Comparison of ENCODE assay signal across 9 mouse cellular contexts in genomic region chr10:80250059-80250458, GRCm38 (mm10). TPM values are rescaled to one million over a fixed set of nuclear protein-coding genes. Genes with fewer than 3 reads are reported as not detected.
A peak's percentile ranks its signal among the peaks of the same experiment; 100 is the strongest.
DNase-seq lines count a peak whose midpoint lies in the region; ATAC-seq and TF ChIP-seq lines count a peak whose summit lies in the region.
"Had no signal": no experiment of that assay in that cellular context is flagged by ENCODE, and none has a peak within 500 bp of the region (broad histone marks: within the 10 kb centered on the region; RNA-seq: fewer than 3 reads in every experiment).

No protein-coding gene starts in this region.

- intact Hi-C loops in heart, adult 2 months (cut with DNase I): no loop called here
- intact Hi-C loops in heart, postnatal 25 days (cut with DNase I): no loop called here

- WGBS in heart, adult 2 months: 26% methylated on average over 2 of the region's 2 CpGs
- WGBS in forebrain, embryonic 14.5 days: 35% methylated on average over 2 of the region's 2 CpGs
- 34% methylated on average over 2 of the region's 2 CpGs for whole genome bisulfite sequencing in liver, embryonic 13.5 days (ENCODE audit: insufficient replicate concordance)

- H3K79me2 ChIP-seq in heart, adult 2 months (replicated peaks; ENCODE audit: control insufficient read depth, insufficient read depth, low read length): peaks cover 9% of the 10 kb centered on the region
- H3K79me2 ChIP-seq in CH12.LX (replicated peaks; ENCODE audit: control insufficient read depth, extremely low read depth, insufficient read depth, poor library complexity, severe bottlenecking): peaks cover 21% of the 10 kb centered on the region

- TF ChIP-seq EP300 in heart, adult 2 months (IDR thresholded peaks at IDR 0.05; ENCODE audit: insufficient read depth, low read depth, low read length): no peak
- no peak for TF ChIP-seq EP300 in CH12.LX (IDR thresholded peaks at IDR 0.05; ENCODE audit: low read length)

- DNase-seq in heart, adult 2 months: no peak
- DNase-seq in heart, postnatal 25 days (ENCODE audit: low spot score): no peak
- no peak for DNase-seq in CH12.LX (ENCODE audit: extremely low read depth)
- no peak for DNase-seq in forebrain, embryonic 14.5 days (ENCODE audit: low spot score)
- DNase-seq in liver, embryonic 13.5 days: no peak
- no peak for DNase-seq in ovary, adult 18-20 months (ENCODE audit: low spot score)
- no peak for DNase-seq in gastrocnemius, adult 18-20 months (ENCODE audit: low spot score)
- no peak for DNase-seq in testis, postnatal 10 days (ENCODE audit: low spot score)
- DNase-seq: cerebellum, postnatal 25 days had no signal

- TF ChIP-seq CTCF in heart, adult 2 months (IDR thresholded peaks at IDR 0.05): no peak
- TF ChIP-seq CTCF in CH12.LX (conservative IDR thresholded peaks at IDR 0.05 in 1 of 2, IDR thresholded peaks at IDR 0.05 in 1 of 2; ENCODE audit: low read depth in 2 of 2, low read length in 2 of 2): no peak

- peaks cover 10% of the 10 kb centered on the region for H3K4me1 ChIP-seq in heart, adult 2 months (ENCODE audit: control insufficient read depth, insufficient read depth, low read length)
- H3K4me1 ChIP-seq in CH12.LX (ENCODE audit: control insufficient read depth in 1 of 2, insufficient read depth in 2 of 2): peaks cover 4 to 34% of the 10 kb centered on the region in 2 experiments
- peaks cover 6% of the 10 kb centered on the region for H3K4me1 ChIP-seq in forebrain, embryonic 14.5 days (ENCODE audit: control insufficient read depth, insufficient read depth, low read length)
- peaks cover 64% of the 10 kb centered on the region for H3K4me1 ChIP-seq in liver, embryonic 13.5 days (replicated peaks)

- no peaks in the 10 kb centered on the region for H3K27me3 ChIP-seq in heart, adult 2 months (ENCODE audit: control insufficient read depth, insufficient read depth, low read length)
- no peaks in the 10 kb centered on the region for H3K27me3 ChIP-seq in CH12.LX (replicated peaks)
- H3K27me3 ChIP-seq in forebrain, embryonic 14.5 days (replicated peaks; ENCODE audit: control insufficient read depth, insufficient read depth, low read length): no peaks in the 10 kb centered on the region
- H3K27me3 ChIP-seq in liver, embryonic 13.5 days: no peaks in the 10 kb centered on the region

- peak overlapping the region; percentile 96 for H3K27ac ChIP-seq in heart, adult 2 months
- H3K27ac ChIP-seq in CH12.LX (ENCODE audit: insufficient read depth, low read depth): no peak overlapping the region
- H3K27ac ChIP-seq in forebrain, embryonic 14.5 days (ENCODE audit: low read depth, low read length): no peak overlapping the region
- peak overlapping the region; percentile 90 for H3K27ac ChIP-seq in liver, embryonic 13.5 days

- dilution Hi-C loops in CH12.LX (cut with MboI; ENCODE audit: extremely low pct_ligation_motif_present, extremely low pct_unique_long_range_greater_than_20kb, low sequenced_read_pairs): no loop called here

- in situ Hi-C loops in CH12.LX (cut with MboI; ENCODE audit: low pct_ligation_motif_present, low pct_unique_long_range_greater_than_20kb, low sequenced_read_pairs): no loop called here

- H3K4me2 ChIP-seq in CH12.LX (ENCODE audit: insufficient read depth, low read depth, poor library complexity, severe bottlenecking): peak overlapping the region; percentile 59
- H3K4me2 ChIP-seq in forebrain, embryonic 14.5 days (ENCODE audit: low read length): peak overlapping the region; percentile 96
- H3K4me2 ChIP-seq in liver, embryonic 13.5 days: peak overlapping the region; percentile 90

- H3K9me3 ChIP-seq in CH12.LX (replicated peaks; ENCODE audit: low read length): no peaks in the 10 kb centered on the region
- no peaks in the 10 kb centered on the region for H3K9me3 ChIP-seq in forebrain, embryonic 14.5 days (replicated peaks; ENCODE audit: control insufficient read depth, low read length)
- no peaks in the 10 kb centered on the region for H3K9me3 ChIP-seq in liver, embryonic 13.5 days (replicated peaks)

- peak overlapping the region; percentile 96 for H3K9ac ChIP-seq in heart, adult 2 months (ENCODE audit: low read depth, low read length)
- H3K9ac ChIP-seq in CH12.LX (ENCODE audit: insufficient read depth, low read depth): peak overlapping the region; percentile 87; the same call in 1 of the 2 replicates
- H3K9ac ChIP-seq in forebrain, embryonic 14.5 days (ENCODE audit: low read length): peak overlapping the region; percentile 77
- H3K9ac ChIP-seq in liver, embryonic 13.5 days: peak overlapping the region; percentile 90

- H3K4me3 ChIP-seq in heart, adult 2 months: peak overlapping the region; percentile 90
- peak overlapping the region; percentile 61 to 94 (median 74) for H3K4me3 ChIP-seq in CH12.LX (replicated peaks in 1 of 3; ENCODE audit: low read depth in 2 of 3, low read length in 2 of 3, poor library complexity in 1 of 3)
- H3K4me3 ChIP-seq in forebrain, embryonic 14.5 days (ENCODE audit: low read depth, low read length): peak overlapping the region; percentile 64
- peak overlapping the region; percentile 82 for H3K4me3 ChIP-seq in liver, embryonic 13.5 days (replicated peaks)

- no peak for ATAC-seq in forebrain, embryonic 14.5 days
- ATAC-seq in liver, embryonic 13.5 days (ENCODE audit: low read depth): no peak

- TF ChIP-seq RAD21 in CH12.LX (IDR thresholded peaks at IDR 0.05; ENCODE audit: low read depth, low read length): no peak

- no peaks in the 10 kb centered on the region; the same call in 1 of the 2 replicates for H3K36me3 ChIP-seq in heart, adult 2 months (ENCODE audit: control insufficient read depth, insufficient read depth, low read length)
- peaks cover 27 to 51% of the 10 kb centered on the region in 2 experiments for H3K36me3 ChIP-seq in CH12.LX (replicated peaks in 1 of 2; ENCODE audit: control insufficient read depth in 1 of 2, insufficient read depth in 1 of 2, low read length in 1 of 2)
- H3K36me3 ChIP-seq in forebrain, embryonic 14.5 days (ENCODE audit: control insufficient read depth, insufficient read depth, low read length): peaks cover 26% of the 10 kb centered on the region
- peaks cover 33% of the 10 kb centered on the region for H3K36me3 ChIP-seq in liver, embryonic 13.5 days

- no peak for TF ChIP-seq POLR2A in heart, adult 2 months (IDR thresholded peaks at IDR 0.05; ENCODE audit: insufficient read depth, low read depth, low read length)
- no peak for TF ChIP-seq POLR2A in CH12.LX (IDR thresholded peaks at IDR 0.05; ENCODE audit: low read depth, low read length)

TF ChIP-seq in CH12.LX, 34 proteins besides CTCF, POLR2A, EP300 and RAD21 (continues in another document):
- no peak for TF ChIP-seq CHD1 (IDR thresholded peaks at IDR 0.05; ENCODE audit: low read depth, low read length)
- TF ChIP-seq POLR2AphosphoS2 (IDR thresholded peaks at IDR 0.05; ENCODE audit: low read depth, low read length): no peak

RNA-seq across cellular contexts. Expression of gene Ndufs7, which starts 1.1 kb away (rescaled TPM):
- total RNA-seq in heart, adult 2 months (2021): 1,000 to 10,000 TPM in 1 of 2 experiments, 100 to 1,000 TPM in 1; 943 to 1,108 TPM
- polyA plus RNA-seq in heart, adult 2 months (2012; rRNA removed): 1,263 and 1,990 TPM in 2 replicates
- total RNA-seq in heart, postnatal 25 days (2021): 100 to 1,000 TPM; 957 to 967 TPM
- total RNA-seq in CH12.LX (2012; rRNA removed): 248 and 282 TPM in 2 replicates
- 124 and 154 TPM in 2 replicates for total RNA-seq in CH12.LX (2014; rRNA removed)
- 222 and 228 TPM in 2 replicates for polyA plus RNA-seq in CH12.LX (2012; ENCODE audit: insufficient read length, low read depth)
- 269 and 351 TPM in 2 replicates for polyA plus RNA-seq in forebrain, embryonic 14.5 days (2014; fragmentation: Nextera tagmentation; extraction: Ambion mirVana)
- 241 and 294 TPM in 2 replicates for polyA plus RNA-seq in liver, embryonic 13.5 days (2015; fragmentation: Nextera tagmentation; extraction: Ambion mirVana)
- 100 to 1,000 TPM; 578 to 613 TPM for total RNA-seq in gastrocnemius, adult 18-20 months (2021)

RNA-seq across cellular contexts. Expression of gene Gamt, which starts 10.8 kb away (rescaled TPM):
- 1 to 10 TPM; 8.3 to 8.4 TPM for total RNA-seq in heart, adult 2 months (2021)
- polyA plus RNA-seq in heart, adult 2 months (2012; rRNA removed): 8.0 and 11.0 TPM in 2 replicates
- total RNA-seq in heart, postnatal 25 days (2021): 1 to 10 TPM; 9.0 to 9.3 TPM
- total RNA-seq in CH12.LX (2012; rRNA removed): 0.30 and 0.38 TPM in 2 replicates
- total RNA-seq in CH12.LX (2014; rRNA removed): 0.24 TPM in 1 of 2 replicates, not detected in the other
- 0.42 TPM in 1 of 2 replicates, not detected in the other for polyA plus RNA-seq in CH12.LX (2012; ENCODE audit: insufficient read length, low read depth)
- polyA plus RNA-seq in forebrain, embryonic 14.5 days (2014; fragmentation: Nextera tagmentation; extraction: Ambion mirVana): 18.7 and 21.0 TPM in 2 replicates
- polyA plus RNA-seq in liver, embryonic 13.5 days (2015; fragmentation: Nextera tagmentation; extraction: Ambion mirVana): 53.5 and 57.2 TPM in 2 replicates
- 10 to 100 TPM; 27.4 to 28.7 TPM for total RNA-seq in gastrocnemius, adult 18-20 months (2021)

RNA-seq across cellular contexts. Expression of gene Dazap1, which starts 11.2 kb away (rescaled TPM):
- 10 to 100 TPM; 56.4 to 57.9 TPM for total RNA-seq in heart, adult 2 months (2021)
- 37.6 and 41.0 TPM in 2 replicates for polyA plus RNA-seq in heart, adult 2 months (2012; rRNA removed)
- 10 to 100 TPM; 55.0 to 69.6 TPM for total RNA-seq in heart, postnatal 25 days (2021)
- total RNA-seq in CH12.LX (2012; rRNA removed) (162 and 172 TPM in 2 replicates), CH12.LX (2014; rRNA removed) (180 and 187 TPM in 2 replicates)
- 236 and 252 TPM in 2 replicates for polyA plus RNA-seq in CH12.LX (2012; ENCODE audit: insufficient read length, low read depth)
- 44.5 and 46.0 TPM in 2 replicates for polyA plus RNA-seq in forebrain, embryonic 14.5 days (2014; fragmentation: Nextera tagmentation; extraction: Ambion mirVana)
- 33.5 and 34.7 TPM in 2 replicates for polyA plus RNA-seq in liver, embryonic 13.5 days (2015; fragmentation: Nextera tagmentation; extraction: Ambion mirVana)
- 10 to 100 TPM; 34.2 to 38.8 TPM for total RNA-seq in gastrocnemius, adult 18-20 months (2021)

RNA-seq across cellular contexts. Expression of gene Mum1, which starts 23.8 kb away (rescaled TPM):
- 10 to 100 TPM; 11.1 to 11.8 TPM for total RNA-seq in heart, adult 2 months (2021)
- polyA plus RNA-seq in heart, adult 2 months (2012; rRNA removed): 18.0 and 19.4 TPM in 2 replicates
- total RNA-seq in heart, postnatal 25 days (2021): 10 to 100 TPM; 15.3 to 16.7 TPM
- total RNA-seq in CH12.LX (2012; rRNA removed): 35.6 and 44.3 TPM in 2 replicates
- 24.1 and 25.1 TPM in 2 replicates for total RNA-seq in CH12.LX (2014; rRNA removed)
- 22.9 and 24.1 TPM in 2 replicates for polyA plus RNA-seq in CH12.LX (2012; ENCODE audit: insufficient read length, low read depth)
- 39.6 and 42.4 TPM in 2 replicates for polyA plus RNA-seq in forebrain, embryonic 14.5 days (2014; fragmentation: Nextera tagmentation; extraction: Ambion mirVana)
- 26.1 and 26.5 TPM in 2 replicates for polyA plus RNA-seq in liver, embryonic 13.5 days (2015; fragmentation: Nextera tagmentation; extraction: Ambion mirVana)
- total RNA-seq in gastrocnemius, adult 18-20 months (2021): 10 to 100 TPM; 13.8 to 13.9 TPM

RNA-seq across cellular contexts. Expression of gene Rps15, which starts 42.2 kb away (rescaled TPM):
- 100 to 1,000 TPM; 748 to 861 TPM for total RNA-seq in heart, adult 2 months (2021)
- polyA plus RNA-seq in heart, adult 2 months (2012; rRNA removed): 880 and 1,041 TPM in 2 replicates
- 100 to 1,000 TPM; 703 to 732 TPM for total RNA-seq in heart, postnatal 25 days (2021)
- total RNA-seq in CH12.LX (2012; rRNA removed) (4,610 and 5,342 TPM in 2 replicates), CH12.LX (2014; rRNA removed) (2,343 and 2,739 TPM in 2 replicates)
- 2,279 and 2,754 TPM in 2 replicates for polyA plus RNA-seq in CH12.LX (2012; ENCODE audit: insufficient read length, low read depth)
- polyA plus RNA-seq in forebrain, embryonic 14.5 days (2014; fragmentation: Nextera tagmentation; extraction: Ambion mirVana): 694 and 922 TPM in 2 replicates
- 792 and 836 TPM in 2 replicates for polyA plus RNA-seq in liver, embryonic 13.5 days (2015; fragmentation: Nextera tagmentation; extraction: Ambion mirVana)
- total RNA-seq in gastrocnemius, adult 18-20 months (2021): 100 to 1,000 TPM; 703 to 778 TPM

Comparison
In these comparisons a context has a peak if more than half of its experiments do, and no peak if none do; other contexts are left out.
1. H3K27ac ChIP-seq: peak in heart, adult 2 months (single experiment) and liver, embryonic 13.5 days (single experiment); none in CH12.LX (single experiment) and forebrain, embryonic 14.5 days (single experiment).
2. RNA of gene Gamt, which starts 10.8 kb away (total RNA-seq): 27.4 to 28.7 TPM in gastrocnemius, adult 18-20 months, 9.0 to 9.3 TPM in heart, postnatal 25 days and 8.3 to 8.4 TPM in heart, adult 2 months; 0.24 to 0.38 TPM in CH12.LX; every median in the first group is over 4 times any median in the second.
3. Peak in every context shown above with its lines, with median percentiles within 50 percentile points of each other: H3K4me3 ChIP-seq, H3K9ac ChIP-seq and H3K4me2 ChIP-seq.